Mouse (Mus musculus): ENCODE data around the gene Tctex1d4. TPM values are rescaled to one million over a fixed set of nuclear protein-coding genes. Genes with fewer than 3 reads are reported as not detected.

Gene Tctex1d4
- polyA plus RNA-seq (2016; fragmentation: Nextera tagmentation; extraction: Ambion mirVana) = 0.14 TPM in 1 of 2 replicates, not detected in the other

DNA sequence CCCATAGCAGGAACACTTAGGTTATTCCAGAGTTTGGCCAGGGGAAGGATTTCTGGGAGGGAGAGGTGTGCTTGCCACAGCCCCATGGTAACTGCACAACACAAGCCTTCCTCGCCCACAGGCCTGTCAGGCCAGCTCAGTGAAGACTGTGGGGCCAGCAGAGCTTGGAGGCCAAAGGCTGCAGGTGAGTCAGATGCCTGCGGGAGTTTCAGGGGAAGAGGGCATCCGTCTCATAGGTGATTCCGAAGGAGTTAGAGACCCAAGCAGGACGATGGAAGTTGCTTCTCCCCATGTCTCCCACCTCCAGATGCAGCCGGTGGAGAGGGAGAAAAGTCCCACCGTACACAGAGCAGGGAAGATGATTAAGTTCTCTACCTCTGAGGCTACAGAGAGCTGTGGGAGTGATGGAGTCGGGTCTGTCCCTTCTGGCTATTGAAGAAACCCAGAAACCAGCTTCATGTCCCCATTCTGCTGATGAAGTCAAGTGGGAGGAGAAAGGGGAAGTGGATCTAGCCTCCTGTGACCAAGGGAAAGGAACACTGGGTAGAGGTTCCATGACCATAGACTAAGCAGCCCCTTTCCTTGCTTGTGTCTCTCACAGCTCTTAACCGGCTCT, at the start of gene Tctex1d4:
Gene Tctex1d4, plus strand, starts transcription at position 120 of the 616 bp plus-strand sequence.
- Histone ChIP-seq H3K9me3 (replicated peaks) (no peaks in the 10 kb centered on the region), H3K4me3 (peak within 1 kb of the TSS; percentile 25), H3K4me1 (peaks cover 70% of the 10 kb centered on the region), H3K27me3 (ENCODE audit: low read depth, poor library complexity, severe bottlenecking) (peaks cover 21% of the 10 kb centered on the region), H3K36me3 (peaks cover 46% of the 10 kb centered on the region), H3K27ac (replicated peaks) (peak within 1 kb of the TSS; percentile 91)
- no peak for DNase-seq (ENCODE audit: low spot score)
- WGBS = 86% methylated on average over 9 of the region's 9 CpGs

DNA sequence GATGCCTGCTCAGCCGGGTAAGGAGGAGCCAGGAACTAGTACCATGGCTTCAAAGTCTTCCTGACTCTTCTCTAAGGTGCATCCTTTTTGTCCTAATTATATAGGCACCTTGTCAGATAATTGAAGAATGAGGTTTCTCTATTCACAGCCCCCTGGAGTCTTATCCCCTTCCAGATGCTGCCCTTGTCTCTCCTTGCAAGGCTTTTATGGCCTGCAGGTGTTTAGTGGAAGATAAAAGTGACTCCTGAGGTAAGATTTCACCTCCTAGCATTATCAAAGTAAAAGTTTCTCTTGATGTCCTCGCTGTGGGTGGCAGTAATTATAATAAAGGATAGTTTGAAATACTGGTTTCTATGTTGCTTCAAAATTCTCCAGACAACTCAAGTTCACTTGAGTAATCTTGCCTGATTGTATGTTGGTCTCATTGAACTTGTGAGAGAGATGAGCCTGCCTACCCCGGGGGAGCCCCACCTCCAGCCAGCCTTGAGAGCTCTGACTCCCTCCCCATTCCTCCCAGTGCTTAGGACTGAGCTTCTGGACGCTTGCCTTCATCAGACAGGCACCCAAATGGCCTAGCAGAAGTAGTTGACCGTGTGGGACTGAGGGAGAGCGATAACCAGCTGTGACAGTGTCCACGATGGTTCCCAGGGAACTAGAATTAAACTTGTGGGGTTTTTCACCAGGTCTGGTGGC, 38.5 kb upstream of the Tctex1d4 start:
- no peak overlapping the region for H3K27ac ChIP-seq (replicated peaks)
- DNase-seq (ENCODE audit: low spot score) = no peak
- 86% methylated on average over 7 of the region's 7 CpGs for WGBS

DNA sequence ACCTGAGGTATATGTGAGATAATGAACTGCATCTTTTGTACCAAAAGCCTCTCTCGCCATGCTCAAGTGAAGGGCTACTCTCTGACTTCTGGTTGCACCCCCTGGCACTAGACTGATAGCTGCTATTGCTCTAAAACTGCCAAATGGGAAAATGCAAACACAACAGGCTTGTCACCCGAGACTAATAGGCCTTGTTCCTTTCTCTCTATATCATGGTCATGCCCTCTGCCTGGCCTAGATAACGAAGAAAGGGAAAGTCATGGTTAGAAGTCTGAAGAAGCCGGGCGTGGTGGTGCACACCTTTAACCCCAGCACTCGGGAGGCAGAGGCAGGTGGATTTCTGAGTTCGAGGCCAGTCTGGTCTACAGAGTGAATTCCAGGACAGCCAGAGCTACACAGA, 36.0 kb upstream of the Tctex1d4 start:
- Histone ChIP-seq H3K27ac (replicated peaks) (no peak overlapping the region), H3K27me3 (ENCODE audit: low read depth, poor library complexity, severe bottlenecking) (peaks cover 16% of the 10 kb centered on the region), H3K4me1 (peaks cover 20% of the 10 kb centered on the region), H3K9me3 (replicated peaks) (no peaks in the 10 kb centered on the region), H3K36me3 (peaks cover 22% of the 10 kb centered on the region), H3K4me3 (no peak overlapping the region)
- DNase-seq (ENCODE audit: low spot score) = no peak
- WGBS = 84% methylated on average over 7 of the region's 7 CpGs

More for the DNA sequence above, 38.5 kb upstream of the Tctex1d4 start:
- Histone ChIP-seq H3K9me3 (replicated peaks) (no peaks in the 10 kb centered on the region), H3K27me3 (ENCODE audit: low read depth, poor library complexity, severe bottlenecking) (no peaks in the 10 kb centered on the region), H3K4me1 (peaks cover 6% of the 10 kb centered on the region; the same call in 1 of the 2 replicates), H3K36me3 (peaks cover 31% of the 10 kb centered on the region), H3K4me3 (no peak overlapping the region)

DNA sequence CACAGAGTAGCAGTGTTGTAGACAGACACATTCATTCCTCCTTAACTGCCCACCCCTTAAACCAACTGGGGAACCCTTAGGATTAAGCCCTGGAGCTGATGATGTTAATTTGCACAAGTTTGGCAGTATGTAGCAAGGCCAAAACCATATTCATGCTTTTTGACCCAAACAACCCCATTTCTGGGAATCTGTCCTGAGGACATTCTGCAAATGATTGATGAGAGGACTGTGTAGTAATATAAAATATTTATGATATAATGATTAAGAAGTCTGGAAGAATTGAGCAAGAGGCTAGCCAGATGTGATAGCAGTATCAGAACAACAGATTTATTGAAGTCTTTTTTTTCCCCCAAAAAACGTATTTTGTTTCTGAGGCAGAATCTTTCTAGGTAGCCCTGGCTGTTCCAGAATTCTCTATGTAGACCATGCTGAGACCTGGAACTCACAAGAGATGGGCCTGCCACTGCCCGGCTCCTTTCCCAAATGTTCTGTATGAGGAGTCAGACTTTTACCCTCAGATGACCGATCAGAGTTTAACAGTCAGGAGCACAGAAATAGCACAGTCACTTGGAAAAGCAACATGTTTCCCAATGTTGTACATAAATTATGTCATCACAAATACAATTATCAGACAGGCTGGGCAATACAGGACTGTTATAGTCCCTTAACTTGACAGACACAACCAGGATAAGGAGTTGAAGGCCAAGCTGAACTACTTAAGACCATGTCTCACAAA, 31.8 kb upstream of the Tctex1d4 start:
- 83% methylated on average over 3 of the region's 3 CpGs for WGBS

DNA sequence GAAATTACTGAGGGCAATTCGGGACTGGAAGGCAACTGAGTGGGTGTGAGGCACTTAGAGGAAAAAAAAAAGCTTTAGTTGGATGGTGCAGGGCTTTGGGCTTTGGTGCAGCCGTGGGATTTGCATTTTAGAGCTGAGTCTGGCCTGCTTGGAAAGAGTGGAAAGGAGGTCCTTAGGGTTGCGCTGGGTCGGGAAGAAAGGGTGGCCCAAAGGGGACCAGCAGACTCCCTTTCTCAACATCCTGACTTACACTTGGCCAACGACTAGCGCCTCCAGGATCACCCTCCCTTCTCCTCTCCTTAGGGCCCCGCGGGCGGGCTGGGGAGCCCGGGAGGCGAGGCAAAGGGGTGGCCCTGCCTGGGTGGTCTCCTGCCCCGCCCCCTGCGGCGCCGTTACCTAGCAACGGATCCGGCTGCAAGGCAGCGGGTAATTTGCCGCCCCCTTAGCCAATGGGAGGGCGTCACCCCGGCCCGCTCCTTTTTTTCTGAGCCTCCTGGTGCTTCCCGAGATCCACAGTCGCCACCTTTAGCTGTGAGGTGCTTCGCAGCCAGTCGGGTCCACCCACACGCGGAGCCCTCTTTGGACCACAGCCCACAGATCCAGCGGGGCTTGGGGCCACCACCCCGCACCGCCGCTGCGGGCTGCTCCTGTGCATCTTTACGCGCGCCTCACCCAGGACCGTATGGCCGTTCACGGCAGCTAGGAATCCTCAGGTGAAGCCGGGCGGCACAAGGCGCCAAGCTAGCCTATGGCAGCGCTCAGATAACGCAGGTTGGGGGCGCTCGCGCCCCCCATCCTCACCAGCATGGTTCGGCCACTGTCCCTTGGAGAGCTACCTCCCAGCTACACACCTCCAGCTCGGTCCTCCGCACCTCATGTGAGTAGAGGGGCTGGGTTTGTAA, 30.8 kb upstream of the Tctex1d4 start, which contains the start of gene Ptch2:
Gene Ptch2, plus strand, starts transcription at position 525 of the 902 bp plus-strand sequence.
- under 1% methylated on average over 50 of the region's 50 CpGs for WGBS
- peak; percentile 92 for DNase-seq (ENCODE audit: low spot score)
- Histone ChIP-seq H3K27ac (replicated peaks) (peak within 1 kb of the TSS; percentile 90), H3K9me3 (replicated peaks) (no peaks in the 10 kb centered on the region), H3K4me3 (peak within 1 kb of the TSS; percentile 76), H3K4me1 (peaks cover 51% of the 10 kb centered on the region), H3K27me3 (ENCODE audit: low read depth, poor library complexity, severe bottlenecking) (peaks cover 51% of the 10 kb centered on the region), H3K36me3 (peaks cover 12% of the 10 kb centered on the region)

More for the DNA sequence above, 31.8 kb upstream of the Tctex1d4 start:
- Histone ChIP-seq H3K27ac (replicated peaks) (peak overlapping the region; percentile 90), H3K36me3 (peaks cover 2% of the 10 kb centered on the region; the same call in 1 of the 2 replicates), H3K27me3 (ENCODE audit: low read depth, poor library complexity, severe bottlenecking) (peaks cover 41% of the 10 kb centered on the region), H3K9me3 (replicated peaks) (no peaks in the 10 kb centered on the region), H3K4me1 (peaks cover 51% of the 10 kb centered on the region), H3K4me3 (0 out of 2 replicates have a peak overlapping the region, but pooled peaks have one; percentile 76)
- no peak for DNase-seq (ENCODE audit: low spot score)

DNA sequence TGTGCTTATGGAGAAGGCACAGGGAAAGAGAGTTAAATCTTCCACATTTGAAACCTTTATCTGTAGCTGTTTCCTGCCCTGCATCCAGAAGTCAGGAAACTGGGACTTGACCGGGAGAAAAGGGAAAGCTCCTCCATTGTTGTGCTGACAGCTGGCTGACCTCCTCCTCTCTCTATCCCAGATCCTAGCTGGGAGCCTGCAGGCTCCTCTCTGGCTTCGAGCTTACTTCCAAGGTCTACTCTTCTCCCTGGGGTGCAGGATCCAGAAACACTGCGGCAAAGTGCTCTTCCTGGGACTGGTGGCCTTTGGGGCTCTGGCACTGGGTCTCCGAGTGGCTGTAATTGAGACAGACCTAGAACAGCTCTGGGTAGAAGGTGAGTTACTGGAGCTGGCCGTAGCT, 29.9 kb upstream of the Tctex1d4 start:
- H3K4me1 ChIP-seq = peaks cover 55% of the 10 kb centered on the region
- H3K9me3 ChIP-seq (replicated peaks) = no peaks in the 10 kb centered on the region
- H3K27me3 ChIP-seq (ENCODE audit: low read depth, poor library complexity, severe bottlenecking) = peaks cover 52% of the 10 kb centered on the region
- H3K36me3 ChIP-seq = peaks cover 20% of the 10 kb centered on the region
- H3K4me3 ChIP-seq = peak overlapping the region; percentile 76
- peak overlapping the region; percentile 90 for H3K27ac ChIP-seq (replicated peaks)
- 19% methylated on average over 5 of the region's 5 CpGs for WGBS
- peak; percentile 36 for DNase-seq (ENCODE audit: low spot score)

DNA sequence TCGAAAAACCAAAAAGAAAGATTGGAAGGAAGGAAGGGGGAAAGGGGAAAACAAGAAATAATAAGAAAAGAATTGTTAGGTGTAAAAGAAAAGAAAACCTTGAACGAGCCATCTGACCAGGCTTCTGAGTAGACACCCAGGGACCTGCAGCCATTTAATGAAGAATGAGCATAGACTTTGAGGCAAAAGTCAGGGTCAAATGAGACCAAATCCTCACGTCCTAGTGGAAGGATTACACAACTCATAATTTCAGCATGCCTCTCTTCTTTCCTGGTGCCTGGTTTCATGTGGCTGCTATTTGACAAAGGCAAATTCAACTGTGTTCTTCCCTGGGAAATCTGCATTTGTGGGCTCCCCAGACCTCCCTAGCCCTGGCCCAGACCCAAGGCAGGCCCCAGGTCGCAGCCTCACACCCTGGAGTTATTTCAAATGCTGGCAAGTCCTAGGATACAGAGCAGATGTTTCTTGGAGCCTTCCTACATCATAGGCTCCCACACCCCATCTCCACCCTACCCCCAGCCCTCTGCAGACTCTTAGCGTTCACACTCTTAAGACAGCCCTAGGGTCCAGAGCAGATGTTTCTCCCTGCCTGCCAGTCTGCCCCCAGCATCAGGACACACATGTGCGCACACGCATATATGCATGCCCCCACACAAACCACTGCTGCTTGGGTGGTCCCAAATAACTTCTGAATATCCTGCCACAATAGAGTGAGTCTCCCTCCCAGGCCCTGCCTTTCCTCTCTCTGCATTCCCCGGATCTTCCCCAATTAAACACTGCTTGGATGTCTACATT, 28.4 kb upstream of the Tctex1d4 start:
- peak; percentile 35 for DNase-seq (ENCODE audit: low spot score)
- H3K4me3 ChIP-seq = peak overlapping the region; percentile 76
- peaks cover 52% of the 10 kb centered on the region for H3K27me3 ChIP-seq (ENCODE audit: low read depth, poor library complexity, severe bottlenecking)
- peaks cover 59% of the 10 kb centered on the region for H3K4me1 ChIP-seq
- no peaks in the 10 kb centered on the region for H3K9me3 ChIP-seq (replicated peaks)
- WGBS = 59% methylated on average over 8 of the region's 8 CpGs
- H3K36me3 ChIP-seq = peaks cover 32% of the 10 kb centered on the region
- peak overlapping the region; percentile 90 for H3K27ac ChIP-seq (replicated peaks)

DNA sequence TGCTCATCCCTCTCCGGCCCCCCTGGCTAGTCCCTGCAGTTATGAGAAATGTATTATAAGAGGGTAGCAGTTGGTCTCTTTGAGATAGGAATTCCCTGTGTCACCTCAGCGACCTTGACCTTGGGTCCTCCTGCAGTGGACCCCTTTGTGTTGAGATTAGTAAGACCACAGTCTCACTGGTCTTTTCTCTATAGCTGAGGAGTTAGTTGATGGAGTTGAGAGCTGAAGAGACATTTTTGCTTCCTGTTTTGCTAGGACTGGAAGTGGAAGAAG, 27.9 kb upstream of the Tctex1d4 start:
- H3K4me1 ChIP-seq = peaks cover 59% of the 10 kb centered on the region
- 57% methylated on average over 2 of the region's 2 CpGs for WGBS
- peaks cover 52% of the 10 kb centered on the region for H3K27me3 ChIP-seq (ENCODE audit: low read depth, poor library complexity, severe bottlenecking)
- H3K4me3 ChIP-seq = peak overlapping the region; percentile 76
- peak overlapping the region; percentile 90 for H3K27ac ChIP-seq (replicated peaks)
- DNase-seq (ENCODE audit: low spot score) = no peak
- H3K36me3 ChIP-seq = peaks cover 37% of the 10 kb centered on the region
- no peaks in the 10 kb centered on the region for H3K9me3 ChIP-seq (replicated peaks)

DNA sequence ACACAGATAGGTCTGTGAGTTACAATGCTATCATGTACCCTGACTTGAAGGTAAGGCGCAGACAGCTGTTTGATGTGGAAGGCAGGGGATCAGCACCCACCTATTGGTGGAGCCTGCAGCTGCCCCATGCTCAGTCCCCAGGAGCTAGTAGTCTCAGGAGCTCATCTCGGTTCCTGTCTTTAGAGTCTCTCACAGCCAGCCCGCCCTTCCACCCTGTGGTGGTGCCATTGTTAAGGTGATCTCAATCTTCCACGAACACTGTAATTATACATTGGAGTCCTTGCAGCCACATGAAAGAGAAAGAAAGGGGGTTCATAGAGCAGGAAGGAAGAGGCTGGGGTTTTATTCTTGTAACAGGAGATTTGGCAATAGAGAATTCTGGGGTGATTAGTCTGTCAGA, 26.6 kb upstream of the Tctex1d4 start:
- peaks cover 40% of the 10 kb centered on the region for H3K27me3 ChIP-seq (ENCODE audit: low read depth, poor library complexity, severe bottlenecking)
- peaks cover 51% of the 10 kb centered on the region for H3K36me3 ChIP-seq
- no peak for DNase-seq (ENCODE audit: low spot score)
- H3K27ac ChIP-seq (replicated peaks) = no peak overlapping the region
- peaks cover 50% of the 10 kb centered on the region for H3K4me1 ChIP-seq
- 82% methylated on average over 4 of the region's 4 CpGs for WGBS
- H3K4me3 ChIP-seq = no peak overlapping the region
- no peaks in the 10 kb centered on the region for H3K9me3 ChIP-seq (replicated peaks)

DNA sequence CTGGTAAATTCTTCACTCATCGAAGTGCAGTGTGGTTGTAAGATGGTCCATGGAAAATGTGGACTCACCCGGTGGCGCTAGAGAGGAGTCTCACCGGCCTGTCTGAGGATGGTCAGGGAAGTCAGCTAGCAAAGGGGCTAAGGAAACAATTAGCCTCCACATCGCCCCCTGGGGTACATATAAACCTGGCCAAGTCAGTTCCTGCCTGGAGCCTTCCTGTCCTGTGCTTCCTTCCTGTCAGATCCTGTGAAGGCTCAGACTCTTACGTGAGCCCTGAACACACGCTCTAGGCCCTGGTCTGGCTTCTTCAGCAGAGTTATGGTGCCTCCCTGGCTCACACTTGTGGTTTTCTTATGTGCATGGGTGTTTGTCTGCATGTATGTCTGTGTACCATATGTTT, 25.4 kb upstream of the Tctex1d4 start:
- peak; percentile 40 for DNase-seq (ENCODE audit: low spot score)
- WGBS = 51% methylated on average over 7 of the region's 7 CpGs
- Histone ChIP-seq H3K4me1 (peaks cover 47% of the 10 kb centered on the region), H3K27ac (replicated peaks) (0 out of 2 replicates have a peak overlapping the region, but pooled peaks have one; percentile 28), H3K36me3 (peaks cover 61% of the 10 kb centered on the region), H3K4me3 (no peak overlapping the region), H3K9me3 (replicated peaks) (no peaks in the 10 kb centered on the region), H3K27me3 (ENCODE audit: low read depth, poor library complexity, severe bottlenecking) (peaks cover 36% of the 10 kb centered on the region)

DNA sequence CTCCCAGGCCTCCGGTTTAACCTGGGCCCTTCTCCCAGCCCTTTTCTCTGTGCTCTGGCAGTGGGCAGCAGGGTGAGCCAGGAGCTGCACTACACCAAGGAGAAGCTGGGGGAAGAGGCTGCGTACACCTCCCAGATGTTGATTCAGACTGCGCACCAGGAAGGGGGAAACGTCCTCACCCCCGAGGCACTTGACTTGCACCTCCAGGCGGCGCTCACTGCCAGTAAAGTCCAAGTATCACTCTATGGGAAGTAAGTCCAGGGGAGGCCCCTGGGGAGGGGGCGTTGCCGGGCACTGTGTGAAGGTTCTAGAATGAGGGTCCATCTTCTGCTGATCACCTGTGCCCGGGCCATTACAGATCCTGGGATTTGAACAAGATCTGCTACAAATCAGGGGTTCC, 21.9 kb upstream of the Tctex1d4 start:
- Histone ChIP-seq H3K36me3 (peaks cover 95% of the 10 kb centered on the region), H3K4me3 (no peak overlapping the region), H3K4me1 (peaks cover 17% of the 10 kb centered on the region), H3K27me3 (ENCODE audit: low read depth, poor library complexity, severe bottlenecking) (peaks cover 12% of the 10 kb centered on the region), H3K27ac (replicated peaks) (no peak overlapping the region; the same call in 1 of the 2 replicates), H3K9me3 (replicated peaks) (no peaks in the 10 kb centered on the region)
- WGBS = 81% methylated on average over 10 of the region's 10 CpGs
- DNase-seq (ENCODE audit: low spot score) = no peak
